Mouse (Mus musculus): ENCODE measurements around the gene Polr2b. TPM values are rescaled to one million over a fixed set of nuclear protein-coding genes. Genes with fewer than 3 reads are reported as not detected.

Gene Polr2b
- polyA plus RNA-seq, 1 experiment, result 35.9 TPM

DNA sequence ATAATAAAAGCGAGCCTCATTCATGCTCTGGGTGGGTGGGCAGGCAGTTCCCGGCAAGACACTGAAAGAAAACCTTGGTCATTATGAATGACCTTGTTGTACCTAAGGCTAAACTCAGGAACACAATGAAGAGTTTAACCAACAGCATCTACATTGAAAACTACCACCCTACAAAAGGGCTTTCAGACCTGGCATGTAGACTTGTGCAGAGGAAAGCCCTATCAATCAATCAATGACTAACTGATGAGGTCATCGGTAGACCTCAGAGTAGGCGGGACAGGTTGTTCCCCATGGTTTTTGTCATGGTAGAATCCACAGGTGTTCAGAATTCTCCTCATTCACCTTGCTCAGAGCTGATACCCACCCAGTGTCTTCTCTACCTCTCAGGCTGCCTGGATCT, 50.0 kb downstream of the Polr2b start:
- no peak overlapping the region for H3K27ac ChIP-seq (ENCODE audit: insufficient read depth, low read depth, low read length)
- no peak overlapping the region for H3K4me3 ChIP-seq (ENCODE audit: insufficient read depth, low read length)
- TF ChIP-seq CTCF (IDR thresholded peaks at IDR 0.05; ENCODE audit: low read depth, low read length), result no peak
- TF ChIP-seq POLR2A (IDR thresholded peaks at IDR 0.05; ENCODE audit: borderline replicate concordance, low read depth, low read length), result no peak
- H3K4me1 ChIP-seq (ENCODE audit: control insufficient read depth, insufficient read depth, low read length), result peaks cover 3% of the 10 kb centered on the region

GRCm38 (mm10) chr5:77361006-77361405, 51.1 kb downstream of the Polr2b start:
- H3K4me3 ChIP-seq (ENCODE audit: insufficient read depth, low read length), result no peak overlapping the region
- peaks cover 3% of the 10 kb centered on the region for H3K4me1 ChIP-seq (ENCODE audit: control insufficient read depth, insufficient read depth, low read length)
- H3K27ac ChIP-seq (ENCODE audit: insufficient read depth, low read depth, low read length), result no peak overlapping the region
- no peak for TF ChIP-seq CTCF (IDR thresholded peaks at IDR 0.05; ENCODE audit: low read depth, low read length)
- TF ChIP-seq POLR2A (IDR thresholded peaks at IDR 0.05; ENCODE audit: borderline replicate concordance, low read depth, low read length), result no peak

- H3K27ac ChIP-seq (ENCODE audit: insufficient read depth, low read depth, low read length), result no peak overlapping the region
- H3K4me1 ChIP-seq (ENCODE audit: control insufficient read depth, insufficient read depth, low read length), result peaks cover 3% of the 10 kb centered on the region
- no peak overlapping the region for H3K4me3 ChIP-seq (ENCODE audit: insufficient read depth, low read length)
- TF ChIP-seq POLR2A (IDR thresholded peaks at IDR 0.05; ENCODE audit: borderline replicate concordance, low read depth, low read length), result no peak
- TF ChIP-seq CTCF (IDR thresholded peaks at IDR 0.05; ENCODE audit: low read depth, low read length), result no peak
These were observed 52.2 kb downstream of the Polr2b start for GRCm38 (mm10) chr5:77362120-77362519.

DNA sequence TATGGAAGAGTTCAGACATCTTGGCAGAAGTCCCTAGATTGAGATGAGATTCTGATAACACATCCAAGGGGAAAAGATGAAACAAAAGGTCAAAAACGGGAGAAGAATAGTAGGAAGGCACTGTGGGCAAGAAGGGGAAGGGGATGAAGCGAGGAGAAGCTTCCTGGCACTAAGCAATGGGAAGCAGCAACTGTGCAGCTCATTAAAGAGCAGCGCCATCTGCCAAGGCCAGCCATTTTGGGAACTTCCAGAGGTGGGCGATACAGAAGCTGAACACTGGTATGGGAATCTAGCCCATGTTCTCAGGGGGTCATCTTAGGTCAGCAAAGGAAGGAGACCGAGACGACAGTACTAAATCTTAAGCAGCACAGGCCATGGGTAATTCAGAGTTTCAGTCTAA, 53.7 kb downstream of the Polr2b start:
- no peak for TF ChIP-seq POLR2A (IDR thresholded peaks at IDR 0.05; ENCODE audit: borderline replicate concordance, low read depth, low read length)
- TF ChIP-seq CTCF (IDR thresholded peaks at IDR 0.05; ENCODE audit: low read depth, low read length), result no peak
- no peak overlapping the region for H3K27ac ChIP-seq (ENCODE audit: insufficient read depth, low read depth, low read length)
- no peak overlapping the region for H3K4me3 ChIP-seq (ENCODE audit: insufficient read depth, low read length)
- H3K4me1 ChIP-seq (ENCODE audit: control insufficient read depth, insufficient read depth, low read length), result no peaks in the 10 kb centered on the region; the same call in 1 of the 2 replicates

DNA sequence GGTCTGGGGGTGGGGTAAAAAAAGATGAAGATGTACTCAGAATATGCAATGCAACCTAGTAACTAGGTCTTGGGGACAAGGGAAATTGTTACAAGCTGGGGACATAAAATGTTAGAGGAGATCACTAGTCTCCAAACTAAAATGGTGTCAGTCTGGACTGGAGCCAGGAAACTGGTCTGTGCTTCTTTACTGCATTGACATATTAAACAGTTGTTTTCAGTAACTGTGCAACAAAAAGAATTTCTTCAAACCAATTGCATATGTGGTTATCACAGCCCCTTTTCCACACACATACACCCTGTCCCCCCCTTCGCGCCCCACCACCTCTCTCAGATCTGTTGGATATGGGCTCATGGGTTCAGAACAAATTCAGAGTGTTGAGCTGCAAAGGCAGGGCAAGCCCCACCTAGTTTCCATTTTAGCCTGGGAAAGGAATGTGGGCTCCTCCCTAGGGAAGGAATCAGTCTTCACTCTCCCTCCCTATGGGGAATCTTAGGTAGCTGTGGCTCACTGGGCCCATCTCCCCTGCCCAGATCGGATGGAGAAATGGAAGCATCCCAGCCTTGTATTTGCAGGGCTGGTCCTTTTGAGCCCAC, 54.6 kb downstream of the Polr2b start:
- TF ChIP-seq POLR2A (IDR thresholded peaks at IDR 0.05; ENCODE audit: borderline replicate concordance, low read depth, low read length) (no peak), CTCF (IDR thresholded peaks at IDR 0.05; ENCODE audit: low read depth, low read length) (no peak)
- Histone ChIP-seq H3K4me3 (ENCODE audit: insufficient read depth, low read length) (no peak overlapping the region), H3K27ac (ENCODE audit: insufficient read depth, low read depth, low read length) (no peak overlapping the region), H3K4me1 (ENCODE audit: control insufficient read depth, insufficient read depth, low read length) (no peaks in the 10 kb centered on the region)

DNA sequence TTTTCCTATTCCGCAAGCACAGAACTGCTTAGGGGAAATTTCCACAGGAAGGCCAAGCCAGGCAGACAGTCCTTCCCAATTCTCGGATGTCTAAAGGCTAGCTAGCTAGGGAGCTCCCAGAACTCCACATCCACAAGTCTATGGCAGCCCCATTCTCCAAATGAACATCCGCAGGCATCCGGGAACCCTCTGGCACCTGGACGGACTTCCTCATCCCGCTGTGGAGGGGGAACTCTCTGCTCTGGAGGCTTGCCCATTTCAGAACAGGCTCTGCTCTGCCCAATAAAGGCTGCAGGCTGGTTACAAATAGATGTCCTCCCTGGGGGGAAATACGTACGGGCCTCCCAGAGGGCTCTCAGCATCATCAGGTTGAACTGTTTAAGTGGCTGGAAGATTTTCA, 56.4 kb downstream of the Polr2b start:
- no peak overlapping the region for H3K4me3 ChIP-seq (ENCODE audit: insufficient read depth, low read length)
- no peaks in the 10 kb centered on the region for H3K4me1 ChIP-seq (ENCODE audit: control insufficient read depth, insufficient read depth, low read length)
- no peak for TF ChIP-seq CTCF (IDR thresholded peaks at IDR 0.05; ENCODE audit: low read depth, low read length)
- no peak for TF ChIP-seq POLR2A (IDR thresholded peaks at IDR 0.05; ENCODE audit: borderline replicate concordance, low read depth, low read length)
- no peak overlapping the region for H3K27ac ChIP-seq (ENCODE audit: insufficient read depth, low read depth, low read length)

GRCm38 (mm10) chr5:77367145-77367544, 57.2 kb downstream of the Polr2b start:
- Histone ChIP-seq H3K4me3 (ENCODE audit: insufficient read depth, low read length) (no peak overlapping the region), H3K4me1 (ENCODE audit: control insufficient read depth, insufficient read depth, low read length) (peaks cover 2% of the 10 kb centered on the region), H3K27ac (ENCODE audit: insufficient read depth, low read depth, low read length) (no peak overlapping the region)
- TF ChIP-seq CTCF (IDR thresholded peaks at IDR 0.05; ENCODE audit: low read depth, low read length) (no peak), POLR2A (IDR thresholded peaks at IDR 0.05; ENCODE audit: borderline replicate concordance, low read depth, low read length) (no peak)

GRCm38 (mm10) chr5:77367682-77368081, 57.7 kb downstream of the Polr2b start:
- TF ChIP-seq POLR2A (IDR thresholded peaks at IDR 0.05; ENCODE audit: borderline replicate concordance, low read depth, low read length) (no peak), CTCF (IDR thresholded peaks at IDR 0.05; ENCODE audit: low read depth, low read length) (no peak)
- no peak overlapping the region for H3K4me3 ChIP-seq (ENCODE audit: insufficient read depth, low read length)
- peaks cover 7% of the 10 kb centered on the region for H3K4me1 ChIP-seq (ENCODE audit: control insufficient read depth, insufficient read depth, low read length)
- no peak overlapping the region for H3K27ac ChIP-seq (ENCODE audit: insufficient read depth, low read depth, low read length)

DNA sequence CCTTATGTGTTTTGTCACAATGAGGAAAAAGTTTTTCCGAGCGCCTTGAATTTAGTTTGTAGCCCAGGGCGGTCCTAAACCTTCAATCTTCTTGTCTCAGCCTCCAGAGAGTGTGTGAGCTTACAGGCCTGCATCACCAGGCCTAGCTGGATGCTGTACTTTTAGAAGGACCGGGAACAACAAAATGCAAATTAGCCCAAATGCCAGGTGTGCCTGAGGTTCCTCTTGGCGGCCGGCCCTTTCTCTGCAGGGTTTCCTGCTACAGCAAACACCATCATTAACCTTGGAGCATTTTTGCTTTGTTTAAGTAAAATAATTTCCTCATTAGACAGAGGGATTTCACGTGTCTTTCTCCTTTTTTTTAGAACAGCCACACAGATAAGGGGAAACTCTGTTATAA, 58.2 kb downstream of the Polr2b start:
- H3K27ac ChIP-seq (ENCODE audit: insufficient read depth, low read depth, low read length), result no peak overlapping the region
- no peak overlapping the region for H3K4me3 ChIP-seq (ENCODE audit: insufficient read depth, low read length)
- H3K4me1 ChIP-seq (ENCODE audit: control insufficient read depth, insufficient read depth, low read length), result peaks cover 7% of the 10 kb centered on the region
- TF ChIP-seq POLR2A (IDR thresholded peaks at IDR 0.05; ENCODE audit: borderline replicate concordance, low read depth, low read length) (no peak), CTCF (IDR thresholded peaks at IDR 0.05; ENCODE audit: low read depth, low read length) (no peak)

- H3K4me3 ChIP-seq (ENCODE audit: insufficient read depth, low read length), result no peak overlapping the region
- H3K4me1 ChIP-seq (ENCODE audit: control insufficient read depth, insufficient read depth, low read length), result peaks cover 14% of the 10 kb centered on the region
- H3K27ac ChIP-seq (ENCODE audit: insufficient read depth, low read depth, low read length), result no peak overlapping the region
- TF ChIP-seq CTCF (IDR thresholded peaks at IDR 0.05; ENCODE audit: low read depth, low read length) (no peak), POLR2A (IDR thresholded peaks at IDR 0.05; ENCODE audit: borderline replicate concordance, low read depth, low read length) (no peak)
These were observed 59.4 kb downstream of the Polr2b start for GRCm38 (mm10) chr5:77369394-77369793.

Data from bone marrow macrophage, adult 2 months (primary cell).